Mouse (Mus musculus) spleen, postnatal 36 days (tissue): ENCODE results near the gene Crlf1.

Experiments used
- DNase-seq, 2 experiments: peaks; one replicate each; pipeline ENCODE4 v3.0.0; 2022; ENCODE audit warnings: low spot score in 2 of 2, mixed read lengths in 1 of 2

Crlf1 gene

GRCm38 (mm10) chr8:70468733-70469132 lies 24.2 kb upstream of the Crlf1 start:
- DNase-seq: no peak

- no peak for DNase-seq
These were observed 23.6 kb upstream of the Crlf1 start for GRCm38 (mm10) chr8:70469295-70469916.

GRCm38 (mm10) chr8:70469938-70470337 lies 23.0 kb upstream of the Crlf1 start:
- DNase-seq: no peak

- DNase-seq: no peak
These were observed 21.1 kb upstream of the Crlf1 start for GRCm38 (mm10) chr8:70471856-70472255.

GRCm38 (mm10) chr8:70476333-70477268 lies 16.4 kb upstream of the Crlf1 start, which contains the start of gene Klhl26:
Klhl26 (minus strand) TSS chr8:70476968.
- DNase-seq: peak; percentile 96 to 97

GRCm38 (mm10) chr8:70477269-70477982 lies 15.5 kb upstream of the Crlf1 start:
- DNase-seq: peak in 1 of 2 experiments; percentile 31

- DNase-seq: no peak
These were observed 11.1 kb upstream of the Crlf1 start for GRCm38 (mm10) chr8:70481908-70482307.

GRCm38 (mm10) chr8:70482943-70483342 lies 10.0 kb upstream of the Crlf1 start:
- DNase-seq: no peak

GRCm38 (mm10) chr8:70486191-70486681 lies 6.7 kb upstream of the Crlf1 start:
- DNase-seq: no peak

- no peak for DNase-seq
These were observed 5.9 kb upstream of the Crlf1 start, which contains the start of gene Tmem59l for GRCm38 (mm10) chr8:70486941-70487520. Tmem59l (minus strand) TSS chr8:70487358.

GRCm38 (mm10) chr8:70487993-70488796 lies 4.8 kb upstream of the Crlf1 start:
- DNase-seq: no peak

GRCm38 (mm10) chr8:70488931-70489470 lies 4.0 kb upstream of the Crlf1 start:
- DNase-seq: no peak

GRCm38 (mm10) chr8:70489576-70489975 lies 3.4 kb upstream of the Crlf1 start:
- DNase-seq: no peak

- DNase-seq: no peak
These were observed 2.7 kb upstream of the Crlf1 start for GRCm38 (mm10) chr8:70490061-70490879.

GRCm38 (mm10) chr8:70490880-70491495 lies 2.0 kb upstream of the Crlf1 start:
- DNase-seq: no peak

GRCm38 (mm10) chr8:70493692-70494415 lies 896 bp downstream of the Crlf1 start:
- DNase-seq: no peak

GRCm38 (mm10) chr8:70494416-70494945 lies 1.5 kb downstream of the Crlf1 start:
- DNase-seq: peak in 1 of 2 experiments; percentile 32
